Mouse (Mus musculus) testis, adult 2 months (tissue): ENCODE measurements around the gene Oosp2.

Experiments
- CTCF ChIP-seq: fragments of 200-500 bp; IDR thresholded peaks from 2 replicates; pipeline ENCODE4 v1.5.1; 2012; ENCODE audit warnings: low read depth, mild to moderate bottlenecking, inconsistent platforms, low read length, moderate library complexity; ENCODE audit not compliant: control insufficient read depth, insufficient read depth, insufficient replicate concordance
- POLR2A ChIP-seq: fragments of 200-500 bp; IDR thresholded peaks from 2 replicates; pipeline ENCODE4 v1.6.1; 2012; ENCODE audit warnings: low read depth, mild to moderate bottlenecking, inconsistent platforms, low read length, moderate library complexity; ENCODE audit not compliant: control insufficient read depth

DNA sequence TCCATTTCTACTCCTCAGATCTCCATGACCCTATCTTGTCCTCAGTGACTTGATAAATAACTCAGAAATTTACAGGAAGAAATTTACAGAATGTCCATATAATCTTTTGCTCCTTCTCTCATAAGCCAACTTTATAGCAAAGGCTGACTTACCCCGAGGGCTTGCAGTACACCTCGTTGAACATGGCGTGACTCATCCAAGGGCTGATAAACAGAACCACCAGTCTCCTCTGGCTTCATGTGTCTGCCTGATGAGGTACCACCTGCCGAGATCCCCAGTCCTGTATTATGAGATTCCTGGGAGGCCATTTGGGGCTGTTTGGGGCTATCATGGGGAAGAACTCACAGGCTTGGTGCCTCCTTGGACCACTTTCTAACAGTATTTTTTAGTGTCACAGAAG is 21.3 kb downstream of the Oosp2 start:
- TF ChIP-seq CTCF, result no peak
- TF ChIP-seq POLR2A, result no peak
